Mouse (Mus musculus): ENCODE results near the gene Adora3. TPM values are rescaled to one million over a fixed set of nuclear protein-coding genes. Genes with fewer than 3 reads are reported as not detected.

Gene Adora3
- polyA plus RNA-seq, 1 experiment, result 1.2 TPM

- Histone ChIP-seq H3K4me1 (ENCODE audit: control insufficient read depth, insufficient read depth, low read length) (no peaks in the 10 kb centered on the region), H3K4me3 (replicated peaks; ENCODE audit: extremely low read depth, low read depth, low read length) (no peak overlapping the region)
- TF ChIP-seq POLR2A (IDR thresholded peaks at IDR 0.05; ENCODE audit: borderline replicate concordance, extremely low read depth, low read depth, low read length), result no peak
- no peak for TF ChIP-seq CTCF (IDR thresholded peaks at IDR 0.05; ENCODE audit: insufficient read depth, low read length)
- WGBS, result 73% methylated on average over 4 of the region's 4 CpGs
- no peak for DNase-seq
Observed at GRCm38 (mm10) chr3:105839836-105840235, 30.8 kb upstream of the Adora3 start.

- H3K4me3 ChIP-seq (replicated peaks; ENCODE audit: extremely low read depth, low read depth, low read length), result no peak overlapping the region
- DNase-seq, result peak; percentile 34
- peaks cover 13% of the 10 kb centered on the region for H3K4me1 ChIP-seq (ENCODE audit: control insufficient read depth, insufficient read depth, low read length)
- WGBS, result 29% methylated on average over 7 of the region's 7 CpGs
- TF ChIP-seq CTCF (IDR thresholded peaks at IDR 0.05; ENCODE audit: insufficient read depth, low read length) (no peak), POLR2A (IDR thresholded peaks at IDR 0.05; ENCODE audit: borderline replicate concordance, extremely low read depth, low read depth, low read length) (no peak)
Observed at GRCm38 (mm10) chr3:105846294-105847069, 24.2 kb upstream of the Adora3 start.

- Histone ChIP-seq H3K4me1 (ENCODE audit: control insufficient read depth, insufficient read depth, low read length) (no peaks in the 10 kb centered on the region; the same call in 1 of the 2 replicates), H3K4me3 (replicated peaks; ENCODE audit: extremely low read depth, low read depth, low read length) (no peak overlapping the region)
- TF ChIP-seq CTCF (IDR thresholded peaks at IDR 0.05; ENCODE audit: insufficient read depth, low read length) (no peak), POLR2A (IDR thresholded peaks at IDR 0.05; ENCODE audit: borderline replicate concordance, extremely low read depth, low read depth, low read length) (no peak)
- 68% methylated on average over 8 of the region's 8 CpGs for WGBS
- no peak for DNase-seq
Observed at GRCm38 (mm10) chr3:105853781-105854180, 16.9 kb upstream of the Adora3 start.

GRCm38 (mm10) chr3:105854786-105855185, 15.9 kb upstream of the Adora3 start:
- no peak for TF ChIP-seq CTCF (IDR thresholded peaks at IDR 0.05; ENCODE audit: insufficient read depth, low read length)
- no peak for TF ChIP-seq POLR2A (IDR thresholded peaks at IDR 0.05; ENCODE audit: borderline replicate concordance, extremely low read depth, low read depth, low read length)
- Histone ChIP-seq H3K4me1 (ENCODE audit: control insufficient read depth, insufficient read depth, low read length) (no peaks in the 10 kb centered on the region), H3K4me3 (replicated peaks; ENCODE audit: extremely low read depth, low read depth, low read length) (no peak overlapping the region)
- DNase-seq, result no peak
- 59% methylated on average over 4 of the region's 4 CpGs for WGBS

GRCm38 (mm10) chr3:105857513-105857912, 13.1 kb upstream of the Adora3 start:
- TF ChIP-seq POLR2A (IDR thresholded peaks at IDR 0.05; ENCODE audit: borderline replicate concordance, extremely low read depth, low read depth, low read length), result no peak
- TF ChIP-seq CTCF (IDR thresholded peaks at IDR 0.05; ENCODE audit: insufficient read depth, low read length), result no peak
- WGBS, result 61% methylated on average over 5 of the region's 5 CpGs
- no peak for DNase-seq
- H3K4me3 ChIP-seq (replicated peaks; ENCODE audit: extremely low read depth, low read depth, low read length), result no peak overlapping the region
- no peaks in the 10 kb centered on the region for H3K4me1 ChIP-seq (ENCODE audit: control insufficient read depth, insufficient read depth, low read length)

GRCm38 (mm10) chr3:105861747-105862366, 8.8 kb upstream of the Adora3 start:
- 24% methylated on average over 7 of the region's 7 CpGs for WGBS
- TF ChIP-seq CTCF (IDR thresholded peaks at IDR 0.05; ENCODE audit: insufficient read depth, low read length) (no peak), POLR2A (IDR thresholded peaks at IDR 0.05; ENCODE audit: borderline replicate concordance, extremely low read depth, low read depth, low read length) (no peak)
- H3K4me3 ChIP-seq (replicated peaks; ENCODE audit: extremely low read depth, low read depth, low read length), result no peak overlapping the region
- no peak for DNase-seq
- H3K4me1 ChIP-seq (ENCODE audit: control insufficient read depth, insufficient read depth, low read length), result peaks cover 2% of the 10 kb centered on the region

GRCm38 (mm10) chr3:105864123-105864522, 6.5 kb upstream of the Adora3 start:
- H3K4me3 ChIP-seq (replicated peaks; ENCODE audit: extremely low read depth, low read depth, low read length), result no peak overlapping the region
- no peak for DNase-seq
- no peak for TF ChIP-seq CTCF (IDR thresholded peaks at IDR 0.05; ENCODE audit: insufficient read depth, low read length)
- no peak for TF ChIP-seq POLR2A (IDR thresholded peaks at IDR 0.05; ENCODE audit: borderline replicate concordance, extremely low read depth, low read depth, low read length)
- peaks cover 2% of the 10 kb centered on the region for H3K4me1 ChIP-seq (ENCODE audit: control insufficient read depth, insufficient read depth, low read length)
- WGBS, result 58% methylated on average over 1 of the region's 1 CpGs

- no peak overlapping the region for H3K4me3 ChIP-seq (replicated peaks; ENCODE audit: extremely low read depth, low read depth, low read length)
- 59% methylated on average over 9 of the region's 9 CpGs for WGBS
- no peak for DNase-seq
- TF ChIP-seq POLR2A (IDR thresholded peaks at IDR 0.05; ENCODE audit: borderline replicate concordance, extremely low read depth, low read depth, low read length) (no peak), CTCF (IDR thresholded peaks at IDR 0.05; ENCODE audit: insufficient read depth, low read length) (no peak)
- H3K4me1 ChIP-seq (ENCODE audit: control insufficient read depth, insufficient read depth, low read length), result peaks cover 2% of the 10 kb centered on the region
Observed at GRCm38 (mm10) chr3:105865122-105865521, 5.5 kb upstream of the Adora3 start.

- DNase-seq, result no peak
- Histone ChIP-seq H3K4me3 (replicated peaks; ENCODE audit: extremely low read depth, low read depth, low read length) (no peak overlapping the region), H3K4me1 (ENCODE audit: control insufficient read depth, insufficient read depth, low read length) (peaks cover 8% of the 10 kb centered on the region)
- 25% methylated on average over 2 of the region's 2 CpGs for WGBS
- TF ChIP-seq POLR2A (IDR thresholded peaks at IDR 0.05; ENCODE audit: borderline replicate concordance, extremely low read depth, low read depth, low read length), result no peak
- TF ChIP-seq CTCF (IDR thresholded peaks at IDR 0.05; ENCODE audit: insufficient read depth, low read length), result no peak
Observed at GRCm38 (mm10) chr3:105868135-105868534, 2.5 kb upstream of the Adora3 start.

GRCm38 (mm10) chr3:105872034-105872433, 1.4 kb downstream of the Adora3 start:
- Histone ChIP-seq H3K4me1 (ENCODE audit: control insufficient read depth, insufficient read depth, low read length) (peaks cover 10% of the 10 kb centered on the region), H3K4me3 (replicated peaks; ENCODE audit: extremely low read depth, low read depth, low read length) (no peak overlapping the region)
- TF ChIP-seq POLR2A (IDR thresholded peaks at IDR 0.05; ENCODE audit: borderline replicate concordance, extremely low read depth, low read depth, low read length) (no peak), CTCF (IDR thresholded peaks at IDR 0.05; ENCODE audit: insufficient read depth, low read length) (no peak)
- WGBS, result 23% methylated on average over 6 of the region's 6 CpGs
- DNase-seq, result no peak
